Mouse (Mus musculus) hindbrain, embryonic 13.5 days (tissue): Measurements from ENCODE around the gene St3gal4. TPM values are rescaled to one million over a fixed set of nuclear protein-coding genes. Genes with fewer than 3 reads are reported as not detected.
"Not testable (repeated sequence)": the region's sequence is repeated elsewhere in the genome, so short reads cannot be mapped to it uniquely, and the experiment has no call there.

Experiments used
- ATAC-seq: fragments of 200-750 bp; cut with Nextera tagmentation; 2 replicates; pipeline ENCODE4 v1.8.0; 2017; ENCODE audit warnings: moderate TSS enrichment; ENCODE audit not compliant: low FRiP score
- H3K27ac ChIP-seq: fragments of 300-500 bp; sonication (generic); 2 replicates; pipeline ENCODE4 v1.5.1; 2015; ENCODE audit warnings: inconsistent platforms, mild to moderate bottlenecking, moderate library complexity
- H3K27me3 ChIP-seq: fragments of 300-500 bp; sonication (generic); 2 replicates; pipeline ENCODE4 v1.6.1; 2015; ENCODE audit warnings: mild to moderate bottlenecking, inconsistent platforms
- H3K36me3 ChIP-seq: fragments of 300-500 bp; sonication (generic); 2 replicates; pipeline ENCODE4 v1.6.1; 2015; ENCODE audit warnings: mild to moderate bottlenecking, inconsistent platforms
- H3K4me1 ChIP-seq: fragments of 300-500 bp; sonication (generic); replicated peaks from 2 replicates; pipeline ENCODE4 v1.6.1; 2015; ENCODE audit warnings: inconsistent platforms
- H3K4me2 ChIP-seq: fragments of 300-500 bp; sonication (generic); 2 replicates; pipeline ENCODE4 v1.6.1; 2015; ENCODE audit warnings: inconsistent platforms, mild to moderate bottlenecking, moderate library complexity
- H3K4me3 ChIP-seq: fragments of 300-500 bp; sonication (generic); 2 replicates; pipeline ENCODE4 v1.5.1; 2015; ENCODE audit warnings: mild to moderate bottlenecking, inconsistent platforms
- H3K9ac ChIP-seq: fragments of 300-500 bp; sonication (generic); 2 replicates; pipeline ENCODE4 v1.6.1; 2015; ENCODE audit warnings: mild to moderate bottlenecking, inconsistent platforms
- H3K9me3 ChIP-seq: fragments of 300-500 bp; sonication (generic); 2 replicates; pipeline ENCODE4 v1.6.1; 2016; ENCODE audit warnings: inconsistent platforms
- WGBS: fragments of 180-500 bp; shearing (Covaris S2); methylation state at CpG from one replicate; pipeline ENCODE4 v1.1.7; 2015; 5-methylcytosine and 5-hydroxymethylcytosine counted together
- polyA plus RNA-seq: library from polyadenylated mRNA; unstranded; fragments of >200 nt; fragmentation: Nextera tagmentation; extraction: Ambion mirVana; gene quantifications from 2 replicates; pipeline ENCODE4 v1.2.1, GENCODE M21; 2015

Gene St3gal4
- polyA plus RNA-seq, 1 experiment from 2014 or later, result 9.8 TPM

DNA sequence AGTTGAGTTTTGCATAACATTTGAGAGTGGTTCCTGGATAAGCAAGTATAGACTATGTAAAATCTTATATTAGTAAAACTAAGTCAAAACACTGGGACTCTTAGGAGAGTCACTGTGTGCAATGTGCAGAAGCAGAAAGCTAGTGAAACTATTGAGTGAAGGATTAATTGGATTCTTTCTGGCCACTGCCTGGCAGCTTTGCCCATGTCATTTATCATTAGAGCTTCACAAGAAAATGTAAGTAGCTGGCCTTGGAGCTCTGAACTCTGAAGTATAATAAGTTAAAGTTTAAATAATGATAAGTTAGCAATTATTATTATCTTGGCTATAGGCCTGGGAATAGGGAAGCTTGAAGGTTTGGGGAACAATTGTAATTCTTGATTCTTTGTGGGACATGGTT lies 29.8 kb upstream of the St3gal4 start:
- ATAC-seq, H3K27ac ChIP-seq, H3K4me2 ChIP-seq, H3K4me1 ChIP-seq, H3K9me3 ChIP-seq, H3K36me3 ChIP-seq, H3K27me3 ChIP-seq, H3K4me3 ChIP-seq, H3K9ac ChIP-seq: not testable (repeated sequence)

DNA sequence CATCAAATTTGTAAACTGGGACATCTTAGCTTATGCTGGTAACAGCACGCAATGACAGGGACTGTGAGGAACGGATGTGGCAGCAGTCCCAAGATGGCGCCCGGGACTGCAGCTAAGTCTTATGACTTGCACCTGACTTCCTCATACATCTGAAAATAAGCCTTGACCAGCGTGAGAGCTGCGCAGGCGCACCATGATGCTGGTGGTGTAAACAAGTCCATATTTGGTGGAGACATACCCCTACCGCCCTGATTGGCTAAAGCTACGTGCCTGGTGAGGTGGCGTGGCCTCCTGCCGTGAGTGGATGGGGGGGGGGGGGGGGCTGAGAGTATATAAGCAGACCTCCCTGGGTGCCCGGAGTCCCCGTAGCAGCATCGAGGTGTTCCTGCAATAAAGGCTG lies 28.2 kb upstream of the St3gal4 start:
- not testable (repeated sequence) for H3K4me2 ChIP-seq, H3K4me3 ChIP-seq, H3K27ac ChIP-seq, H3K4me1 ChIP-seq, H3K9me3 ChIP-seq, ATAC-seq, H3K36me3 ChIP-seq, H3K9ac ChIP-seq, H3K27me3 ChIP-seq
- 96% methylated on average over 14 of the region's 14 CpGs for whole genome bisulfite sequencing

DNA sequence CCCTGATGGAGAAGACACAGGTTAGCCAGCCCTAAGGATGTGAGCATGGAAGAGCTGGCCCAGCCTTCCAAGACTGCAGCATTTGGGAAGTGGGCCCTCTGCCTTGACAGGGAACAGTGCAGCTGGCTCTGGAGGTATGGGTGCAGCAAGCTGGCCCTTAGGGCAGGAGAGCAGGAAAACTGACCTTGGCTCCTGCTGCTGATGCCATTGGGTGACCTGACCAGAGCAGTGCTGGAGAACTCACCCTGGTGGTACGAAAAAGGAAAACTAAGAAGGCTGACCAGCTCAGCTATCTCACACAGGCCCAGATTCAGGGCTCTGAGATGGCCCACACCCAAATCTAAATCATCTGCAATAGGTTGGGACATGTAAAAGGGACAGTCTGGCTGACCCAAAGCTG lies 26.8 kb upstream of the St3gal4 start:
- Histone ChIP-seq H3K4me1 (no peaks in the 10 kb centered on the region), H3K9ac (no peak overlapping the region), H3K4me2 (no peak overlapping the region), H3K9me3 (no peaks in the 10 kb centered on the region), H3K36me3 (no peaks in the 10 kb centered on the region), H3K27me3 (no peaks in the 10 kb centered on the region), H3K4me3 (no peak overlapping the region), H3K27ac (no peak overlapping the region)
- WGBS, result 93% methylated on average over 1 of the region's 1 CpGs
- no peak for ATAC-seq

DNA sequence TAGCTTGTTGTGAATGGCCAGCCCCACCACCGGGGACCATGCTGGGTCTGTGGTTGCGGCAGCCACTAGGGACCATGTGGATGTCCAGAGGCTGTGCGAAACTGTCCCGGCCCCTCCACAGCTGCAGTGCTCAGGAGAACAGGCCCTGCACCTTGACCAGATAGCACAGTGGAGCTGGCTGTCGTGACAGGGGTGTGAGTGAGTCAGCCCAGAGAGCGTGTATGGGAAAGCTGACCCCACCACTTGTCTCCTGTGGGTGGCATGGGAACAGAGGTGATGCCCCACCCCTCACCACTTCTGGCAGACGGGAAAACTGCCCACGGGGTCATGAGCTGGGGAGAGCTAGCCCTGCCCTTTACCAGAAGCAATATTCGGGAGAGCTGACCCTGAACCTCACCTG lies 26.1 kb upstream of the St3gal4 start:
- 88% methylated on average over 9 of the region's 9 CpGs for WGBS
- Histone ChIP-seq H3K9me3 (no peaks in the 10 kb centered on the region), H3K27me3 (no peaks in the 10 kb centered on the region), H3K4me3 (no peak overlapping the region), H3K4me1 (no peaks in the 10 kb centered on the region), H3K9ac (no peak overlapping the region), H3K4me2 (no peak overlapping the region), H3K27ac (no peak overlapping the region), H3K36me3 (no peaks in the 10 kb centered on the region)
- ATAC-seq, result no peak

DNA sequence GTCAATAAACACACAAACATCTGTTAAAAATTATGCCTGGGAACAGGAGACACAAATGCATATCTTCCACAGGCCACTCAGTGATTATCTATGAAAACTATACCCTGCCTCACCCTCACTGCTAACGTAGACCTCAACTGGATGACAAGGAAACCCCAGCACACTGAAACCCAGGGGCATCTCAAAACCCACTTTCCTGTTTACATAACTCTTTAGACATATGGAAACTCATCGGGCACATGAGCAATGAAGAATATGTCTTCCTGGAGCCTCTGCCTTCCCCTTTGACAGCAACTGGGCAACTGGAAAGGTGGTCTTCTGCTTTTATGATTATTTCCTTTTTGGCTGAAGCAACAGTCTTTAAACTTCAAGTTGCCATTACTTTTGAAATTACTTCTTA lies 23.2 kb upstream of the St3gal4 start:
- Histone ChIP-seq H3K4me2 (no peak overlapping the region), H3K4me3 (no peak overlapping the region), H3K9me3 (no peaks in the 10 kb centered on the region), H3K4me1 (no peaks in the 10 kb centered on the region), H3K9ac (no peak overlapping the region), H3K27me3 (no peaks in the 10 kb centered on the region), H3K27ac (no peak overlapping the region), H3K36me3 (no peaks in the 10 kb centered on the region)
- 91% methylated on average over 2 of the region's 2 CpGs for WGBS
- no peak for ATAC-seq

DNA sequence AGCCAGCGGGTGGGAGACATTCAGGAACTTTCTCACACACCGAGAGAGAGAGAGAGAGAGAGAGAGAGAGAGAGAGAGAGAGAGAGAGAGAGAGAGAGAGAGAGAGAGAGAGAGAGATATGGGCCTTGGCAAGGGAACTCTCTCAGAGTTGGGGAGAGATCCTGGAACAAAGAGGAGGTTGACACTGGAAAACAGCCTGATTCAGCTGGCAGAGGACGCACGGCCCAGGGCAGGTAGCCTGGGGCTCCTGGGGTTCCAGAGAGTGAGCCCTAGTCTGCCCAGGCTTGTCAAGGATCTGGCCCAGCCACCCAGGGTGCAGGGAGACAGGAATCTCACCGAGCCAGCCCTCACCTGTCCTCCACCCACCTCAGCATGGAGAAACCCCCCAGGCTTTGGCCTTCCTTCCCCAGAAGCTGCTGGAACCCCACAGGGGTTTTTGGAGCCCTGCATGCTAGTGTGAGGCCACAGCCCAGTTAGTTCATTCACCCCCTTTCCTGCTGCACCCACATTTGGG lies 20.2 kb upstream of the St3gal4 start:
- Histone ChIP-seq H3K27ac (no peak overlapping the region), H3K4me1 (peaks cover 9% of the 10 kb centered on the region), H3K36me3 (peaks cover 4% of the 10 kb centered on the region; the same call in 1 of the 2 replicates), H3K9ac (no peak overlapping the region), H3K4me2 (no peak overlapping the region), H3K27me3 (no peaks in the 10 kb centered on the region), H3K9me3 (no peaks in the 10 kb centered on the region), H3K4me3 (no peak overlapping the region)
- no peak for ATAC-seq
- WGBS, result 81% methylated on average over 5 of the region's 5 CpGs

DNA sequence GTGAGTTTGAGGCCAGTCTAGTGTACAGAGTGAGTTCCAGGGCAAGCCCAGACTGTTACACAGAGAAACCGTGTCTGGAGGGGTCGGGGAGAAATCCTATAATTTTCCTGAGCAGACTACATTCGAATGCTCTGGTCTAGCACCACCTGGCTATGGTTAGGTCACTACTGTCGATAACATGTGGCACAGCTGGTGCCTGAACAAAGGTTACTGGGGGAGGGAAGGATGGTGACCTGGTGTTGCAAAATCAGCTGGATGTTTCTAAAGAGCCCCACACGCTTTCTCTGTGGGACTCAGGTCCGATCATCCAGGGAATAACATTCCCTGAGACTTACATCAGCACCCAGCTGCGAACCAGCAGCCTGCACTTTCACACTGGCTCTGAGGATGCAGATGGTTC lies 19.0 kb upstream of the St3gal4 start:
- no peak overlapping the region for H3K4me2 ChIP-seq
- ATAC-seq, result no peak
- H3K4me1 ChIP-seq, result peaks cover 9% of the 10 kb centered on the region
- no peaks in the 10 kb centered on the region for H3K27me3 ChIP-seq
- H3K27ac ChIP-seq, result no peak overlapping the region
- H3K4me3 ChIP-seq, result no peak overlapping the region
- peaks cover 4% of the 10 kb centered on the region; the same call in 1 of the 2 replicates for H3K36me3 ChIP-seq
- H3K9ac ChIP-seq, result no peak overlapping the region
- whole genome bisulfite sequencing, result 77% methylated on average over 7 of the region's 7 CpGs
- H3K9me3 ChIP-seq, result no peaks in the 10 kb centered on the region

DNA sequence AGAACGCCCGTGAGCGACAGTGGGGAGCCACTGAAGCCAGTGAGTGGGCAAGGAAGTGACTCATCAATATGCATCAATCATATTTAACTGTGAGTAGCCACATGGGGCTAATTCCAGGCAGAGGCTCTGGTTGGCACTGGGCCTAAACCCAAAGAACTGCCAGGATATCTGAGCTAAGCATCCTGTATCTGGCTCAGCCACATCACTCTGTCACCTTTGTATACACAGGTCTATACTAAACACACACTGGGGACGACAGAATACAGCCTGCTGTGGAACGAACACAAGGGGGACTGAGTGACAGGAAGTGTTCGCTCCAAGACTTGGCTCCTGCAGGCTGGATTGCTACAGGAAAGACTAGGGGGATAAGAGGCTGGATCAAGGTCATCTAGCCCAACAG lies 16.5 kb upstream of the St3gal4 start:
- no peak overlapping the region for H3K4me2 ChIP-seq
- no peaks in the 10 kb centered on the region for H3K9me3 ChIP-seq
- WGBS, result 58% methylated on average over 6 of the region's 6 CpGs
- no peak overlapping the region for H3K27ac ChIP-seq
- no peaks in the 10 kb centered on the region for H3K27me3 ChIP-seq
- no peak overlapping the region for H3K4me3 ChIP-seq
- no peak for ATAC-seq
- peaks cover 14% of the 10 kb centered on the region for H3K4me1 ChIP-seq
- H3K36me3 ChIP-seq, result peaks cover 4% of the 10 kb centered on the region; the same call in 1 of the 2 replicates
- no peak overlapping the region for H3K9ac ChIP-seq

DNA sequence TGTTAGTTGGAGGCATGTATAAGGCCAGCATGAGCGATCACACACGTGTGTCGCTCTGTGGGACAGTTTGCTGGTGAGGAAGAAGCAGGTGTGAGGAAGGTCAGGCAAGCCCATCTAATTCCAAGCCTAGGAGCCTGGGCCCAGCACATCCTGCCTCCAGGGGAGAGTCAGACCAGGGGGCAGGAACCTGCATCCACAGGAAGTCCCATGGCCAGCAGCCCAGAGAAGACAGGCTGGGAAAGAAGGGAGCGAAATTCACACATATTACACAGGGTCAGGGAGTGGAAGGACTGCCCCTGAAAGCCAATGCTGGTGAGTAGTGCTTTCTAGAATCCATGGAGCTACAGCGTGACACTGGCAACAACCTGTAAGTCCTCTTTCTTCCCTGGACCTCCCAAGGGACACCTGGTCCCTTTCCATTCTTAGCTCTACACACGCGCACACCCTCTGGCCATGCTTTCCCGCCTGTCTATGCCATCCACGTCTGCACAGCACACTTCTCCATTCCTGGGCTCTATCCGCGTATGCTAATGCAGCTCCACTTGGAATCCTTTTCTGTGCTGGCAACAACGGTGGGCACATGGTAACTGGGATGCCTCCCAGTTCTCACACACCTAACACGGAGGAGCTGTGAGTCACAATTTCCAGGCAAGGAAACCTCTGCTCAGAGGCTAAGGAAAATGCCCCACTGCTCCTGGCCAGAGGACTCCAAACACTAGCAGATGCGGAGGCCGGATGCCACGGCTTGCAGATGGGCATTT lies 12.7 kb upstream of the St3gal4 start:
- Histone ChIP-seq H3K9me3 (no peaks in the 10 kb centered on the region), H3K4me3 (no peak overlapping the region), H3K4me1 (peaks cover 14% of the 10 kb centered on the region), H3K4me2 (no peak overlapping the region), H3K36me3 (peaks cover 21% of the 10 kb centered on the region), H3K27me3 (no peaks in the 10 kb centered on the region), H3K9ac (no peak overlapping the region), H3K27ac (no peak overlapping the region)
- 92% methylated on average over 16 of the region's 16 CpGs for WGBS
- ATAC-seq, result no peak

DNA sequence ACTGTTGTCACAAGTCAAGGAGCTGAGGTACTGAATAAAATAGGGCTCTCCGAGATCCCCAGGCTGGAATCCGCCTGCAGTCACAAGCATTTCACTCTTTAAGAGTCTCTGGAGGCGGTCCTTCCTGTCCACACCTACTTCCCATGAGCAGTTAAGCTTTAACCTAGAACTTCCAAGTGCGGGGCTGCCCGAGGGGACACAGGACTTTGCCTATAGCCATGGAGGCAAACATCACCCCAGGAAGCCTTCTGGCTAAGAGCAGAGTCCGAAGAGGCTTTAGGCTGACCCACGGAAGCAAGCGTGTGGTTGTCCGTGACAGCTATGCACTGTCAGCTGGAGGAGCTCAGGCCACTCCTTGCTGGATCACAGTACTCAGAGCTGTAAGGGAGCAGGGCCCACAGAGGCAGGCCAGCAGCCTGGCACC lies 9.9 kb upstream of the St3gal4 start:
- Histone ChIP-seq H3K4me2 (no peak overlapping the region), H3K27ac (no peak overlapping the region), H3K36me3 (peaks cover 44% of the 10 kb centered on the region), H3K27me3 (no peaks in the 10 kb centered on the region), H3K4me1 (0 out of 2 replicates have a peak, but pooled peaks cover 5% of the 10 kb centered on the region), H3K9ac (no peak overlapping the region), H3K4me3 (no peak overlapping the region), H3K9me3 (no peaks in the 10 kb centered on the region)
- 95% methylated on average over 9 of the region's 9 CpGs for WGBS
- no peak for ATAC-seq

DNA sequence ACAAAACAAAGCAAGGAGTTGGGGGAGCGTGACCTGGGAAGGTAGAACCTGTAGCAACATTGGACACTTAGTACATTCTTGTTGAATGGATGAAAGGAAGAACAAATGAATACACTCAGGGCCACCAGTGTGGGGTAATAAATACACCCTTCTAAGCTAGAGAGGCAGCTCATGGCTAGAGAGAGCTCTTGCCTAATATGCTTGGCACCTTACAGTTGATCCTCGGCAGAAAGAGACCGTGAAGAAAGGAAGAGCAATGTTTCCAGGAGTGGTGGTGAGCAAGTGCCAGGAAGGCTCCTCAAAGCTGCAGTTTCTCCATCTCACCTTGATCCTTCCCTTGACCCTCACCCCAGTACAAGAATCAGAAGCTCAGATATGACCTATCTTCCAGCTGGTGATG lies 9.5 kb upstream of the St3gal4 start:
- ATAC-seq, result no peak

DNA sequence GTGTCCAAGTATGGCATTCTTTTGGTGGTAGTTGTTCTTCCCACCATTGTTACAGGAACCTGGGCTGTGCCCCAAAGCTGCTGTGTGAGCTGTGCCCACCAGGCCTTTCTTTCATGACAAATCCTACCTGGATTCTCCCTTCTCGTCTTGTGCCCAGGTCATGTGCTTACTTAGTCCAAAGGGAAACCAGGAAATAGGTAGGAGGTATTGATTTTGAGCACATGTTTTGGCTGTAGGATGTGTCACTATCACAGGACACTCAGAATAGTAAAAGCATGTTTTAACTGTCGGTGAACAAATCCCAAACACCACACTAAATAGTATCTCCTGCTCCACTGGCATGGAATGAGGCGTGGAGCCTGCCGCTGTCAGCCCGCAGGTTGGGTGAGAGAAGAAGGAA lies 8.5 kb upstream of the St3gal4 start:
- H3K27ac ChIP-seq, result no peak overlapping the region
- 0 out of 2 replicates have a peak, but pooled peaks cover 5% of the 10 kb centered on the region for H3K4me1 ChIP-seq
- 97% methylated on average over 5 of the region's 5 CpGs for WGBS

More for the DNA sequence above, 9.5 kb upstream of the St3gal4 start:
- peaks cover 45% of the 10 kb centered on the region for H3K36me3 ChIP-seq
- H3K4me1 ChIP-seq, result 0 out of 2 replicates have a peak, but pooled peaks cover 5% of the 10 kb centered on the region
- no peaks in the 10 kb centered on the region for H3K27me3 ChIP-seq
- H3K4me3 ChIP-seq, result no peak overlapping the region
- no peak overlapping the region for H3K4me2 ChIP-seq
- no peaks in the 10 kb centered on the region for H3K9me3 ChIP-seq
- no peak overlapping the region for H3K9ac ChIP-seq
- H3K27ac ChIP-seq, result no peak overlapping the region
- 92% methylated on average over 3 of the region's 3 CpGs for WGBS

DNA sequence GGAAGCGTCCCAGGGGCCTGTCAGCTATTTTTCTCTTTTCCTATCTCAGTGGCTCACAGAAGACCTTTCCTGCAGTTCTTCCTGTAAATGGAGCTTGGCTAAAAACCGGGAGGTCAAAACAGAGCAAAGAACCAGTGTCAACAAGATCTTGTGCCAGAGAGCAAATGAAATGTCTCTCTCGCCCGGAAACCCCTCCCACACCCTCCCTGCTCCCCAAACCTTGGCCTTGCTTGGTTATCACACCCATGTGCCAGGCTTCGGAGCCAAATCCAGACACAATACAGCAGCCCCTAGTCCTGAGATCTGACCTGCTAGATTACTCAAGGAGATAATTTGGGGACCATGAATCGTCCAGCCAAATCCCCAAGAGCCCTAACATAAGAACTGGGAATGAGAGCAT lies 8.1 kb upstream of the St3gal4 start:
- no peaks in the 10 kb centered on the region for H3K27me3 ChIP-seq
- H3K4me3 ChIP-seq, result no peak overlapping the region
- H3K4me1 ChIP-seq, result 0 out of 2 replicates have a peak, but pooled peaks cover 5% of the 10 kb centered on the region
- no peak overlapping the region for H3K9ac ChIP-seq
- no peak for ATAC-seq
- H3K27ac ChIP-seq, result no peak overlapping the region
- H3K36me3 ChIP-seq, result peaks cover 45% of the 10 kb centered on the region
- WGBS, result 83% methylated on average over 6 of the region's 6 CpGs
- H3K4me2 ChIP-seq, result no peak overlapping the region
- no peaks in the 10 kb centered on the region for H3K9me3 ChIP-seq

More for the DNA sequence above, 8.5 kb upstream of the St3gal4 start:
- Histone ChIP-seq H3K36me3 (peaks cover 45% of the 10 kb centered on the region), H3K4me3 (no peak overlapping the region), H3K4me2 (no peak overlapping the region), H3K9me3 (no peaks in the 10 kb centered on the region), H3K27me3 (no peaks in the 10 kb centered on the region), H3K9ac (no peak overlapping the region)
- ATAC-seq, result no peak
